Mouse (Mus musculus): ENCODE results near the gene BC067074. TPM values are rescaled to one million over a fixed set of nuclear protein-coding genes. Genes with fewer than 3 reads are reported as not detected.

BC067074 gene
- polyA plus RNA-seq, 1 experiment = 0.27 TPM

- no peak for TF ChIP-seq POLR2A (IDR thresholded peaks at IDR 0.05; ENCODE audit: control insufficient read depth, low read depth, low read length)
- TF ChIP-seq CTCF (IDR thresholded peaks at IDR 0.05; ENCODE audit: control insufficient read depth, insufficient read depth, insufficient replicate concordance, low read depth, low read length) = no peak
- no peak overlapping the region for H3K27ac ChIP-seq (ENCODE audit: control insufficient read depth, insufficient read depth, low read depth, low read length)
- no peak overlapping the region for H3K4me3 ChIP-seq (ENCODE audit: control insufficient read depth, low read depth, low read length)
- H3K27me3 ChIP-seq (ENCODE audit: control insufficient read depth, insufficient read depth, low read length) = no peaks in the 10 kb centered on the region
- no peaks in the 10 kb centered on the region for H3K36me3 ChIP-seq (ENCODE audit: control insufficient read depth, insufficient read depth, low read length)
- no peaks in the 10 kb centered on the region for H3K4me1 ChIP-seq (ENCODE audit: control insufficient read depth, insufficient read depth, low read length)
Measured at GRCm38 (mm10) chr13:113324241-113324640, 31.3 kb downstream of the BC067074 start.

GRCm38 (mm10) chr13:113325678-113326077 lies 32.7 kb downstream of the BC067074 start:
- TF ChIP-seq POLR2A (IDR thresholded peaks at IDR 0.05; ENCODE audit: control insufficient read depth, low read depth, low read length) = no peak
- TF ChIP-seq CTCF (IDR thresholded peaks at IDR 0.05; ENCODE audit: control insufficient read depth, insufficient read depth, insufficient replicate concordance, low read depth, low read length) = no peak
- Histone ChIP-seq H3K36me3 (ENCODE audit: control insufficient read depth, insufficient read depth, low read length) (no peaks in the 10 kb centered on the region), H3K27ac (ENCODE audit: control insufficient read depth, insufficient read depth, low read depth, low read length) (no peak overlapping the region), H3K4me3 (ENCODE audit: control insufficient read depth, low read depth, low read length) (no peak overlapping the region), H3K27me3 (ENCODE audit: control insufficient read depth, insufficient read depth, low read length) (no peaks in the 10 kb centered on the region), H3K4me1 (ENCODE audit: control insufficient read depth, insufficient read depth, low read length) (no peaks in the 10 kb centered on the region)

- TF ChIP-seq POLR2A (IDR thresholded peaks at IDR 0.05; ENCODE audit: control insufficient read depth, low read depth, low read length) (no peak), CTCF (IDR thresholded peaks at IDR 0.05; ENCODE audit: control insufficient read depth, insufficient read depth, insufficient replicate concordance, low read depth, low read length) (no peak)
- no peaks in the 10 kb centered on the region for H3K27me3 ChIP-seq (ENCODE audit: control insufficient read depth, insufficient read depth, low read length)
- no peaks in the 10 kb centered on the region for H3K36me3 ChIP-seq (ENCODE audit: control insufficient read depth, insufficient read depth, low read length)
- no peak overlapping the region for H3K4me3 ChIP-seq (ENCODE audit: control insufficient read depth, low read depth, low read length)
- no peaks in the 10 kb centered on the region for H3K4me1 ChIP-seq (ENCODE audit: control insufficient read depth, insufficient read depth, low read length)
- H3K27ac ChIP-seq (ENCODE audit: control insufficient read depth, insufficient read depth, low read depth, low read length) = no peak overlapping the region
Measured at GRCm38 (mm10) chr13:113332256-113332655, 39.3 kb downstream of the BC067074 start.

- Histone ChIP-seq H3K27ac (ENCODE audit: control insufficient read depth, insufficient read depth, low read depth, low read length) (no peak overlapping the region), H3K36me3 (ENCODE audit: control insufficient read depth, insufficient read depth, low read length) (no peaks in the 10 kb centered on the region), H3K4me3 (ENCODE audit: control insufficient read depth, low read depth, low read length) (no peak overlapping the region), H3K27me3 (ENCODE audit: control insufficient read depth, insufficient read depth, low read length) (no peaks in the 10 kb centered on the region), H3K4me1 (ENCODE audit: control insufficient read depth, insufficient read depth, low read length) (no peaks in the 10 kb centered on the region)
- TF ChIP-seq CTCF (IDR thresholded peaks at IDR 0.05; ENCODE audit: control insufficient read depth, insufficient read depth, insufficient replicate concordance, low read depth, low read length) = no peak
- no peak for TF ChIP-seq POLR2A (IDR thresholded peaks at IDR 0.05; ENCODE audit: control insufficient read depth, low read depth, low read length)
Measured at GRCm38 (mm10) chr13:113333374-113333773, 40.4 kb downstream of the BC067074 start.

- TF ChIP-seq POLR2A (IDR thresholded peaks at IDR 0.05; ENCODE audit: control insufficient read depth, low read depth, low read length) = no peak
- TF ChIP-seq CTCF (IDR thresholded peaks at IDR 0.05; ENCODE audit: control insufficient read depth, insufficient read depth, insufficient replicate concordance, low read depth, low read length) = no peak
- H3K36me3 ChIP-seq (ENCODE audit: control insufficient read depth, insufficient read depth, low read length) = no peaks in the 10 kb centered on the region
- no peaks in the 10 kb centered on the region for H3K4me1 ChIP-seq (ENCODE audit: control insufficient read depth, insufficient read depth, low read length)
- H3K27ac ChIP-seq (ENCODE audit: control insufficient read depth, insufficient read depth, low read depth, low read length) = no peak overlapping the region
- no peaks in the 10 kb centered on the region for H3K27me3 ChIP-seq (ENCODE audit: control insufficient read depth, insufficient read depth, low read length)
- no peak overlapping the region for H3K4me3 ChIP-seq (ENCODE audit: control insufficient read depth, low read depth, low read length)
Measured at GRCm38 (mm10) chr13:113333931-113334330, 41.0 kb downstream of the BC067074 start.

- H3K27me3 ChIP-seq (ENCODE audit: control insufficient read depth, insufficient read depth, low read length) = no peaks in the 10 kb centered on the region
- no peak overlapping the region for H3K27ac ChIP-seq (ENCODE audit: control insufficient read depth, insufficient read depth, low read depth, low read length)
- TF ChIP-seq CTCF (IDR thresholded peaks at IDR 0.05; ENCODE audit: control insufficient read depth, insufficient read depth, insufficient replicate concordance, low read depth, low read length) = no peak
- no peak for TF ChIP-seq POLR2A (IDR thresholded peaks at IDR 0.05; ENCODE audit: control insufficient read depth, low read depth, low read length)
- no peaks in the 10 kb centered on the region for H3K4me1 ChIP-seq (ENCODE audit: control insufficient read depth, insufficient read depth, low read length)
- H3K36me3 ChIP-seq (ENCODE audit: control insufficient read depth, insufficient read depth, low read length) = no peaks in the 10 kb centered on the region
- no peak overlapping the region for H3K4me3 ChIP-seq (ENCODE audit: control insufficient read depth, low read depth, low read length)
Measured at GRCm38 (mm10) chr13:113334773-113335172, 41.8 kb downstream of the BC067074 start.

- TF ChIP-seq POLR2A (IDR thresholded peaks at IDR 0.05; ENCODE audit: control insufficient read depth, low read depth, low read length) (no peak), CTCF (IDR thresholded peaks at IDR 0.05; ENCODE audit: control insufficient read depth, insufficient read depth, insufficient replicate concordance, low read depth, low read length) (no peak)
- Histone ChIP-seq H3K4me1 (ENCODE audit: control insufficient read depth, insufficient read depth, low read length) (no peaks in the 10 kb centered on the region), H3K27me3 (ENCODE audit: control insufficient read depth, insufficient read depth, low read length) (no peaks in the 10 kb centered on the region), H3K27ac (ENCODE audit: control insufficient read depth, insufficient read depth, low read depth, low read length) (no peak overlapping the region), H3K4me3 (ENCODE audit: control insufficient read depth, low read depth, low read length) (no peak overlapping the region), H3K36me3 (ENCODE audit: control insufficient read depth, insufficient read depth, low read length) (no peaks in the 10 kb centered on the region)
Measured at GRCm38 (mm10) chr13:113337223-113337858, 44.4 kb downstream of the BC067074 start.
